Mouse (Mus musculus) forebrain, embryonic 16.5 days (tissue): ENCODE results near the gene Mad1l1. TPM values are rescaled to one million over a fixed set of nuclear protein-coding genes. Genes with fewer than 3 reads are reported as not detected.

Experiments
- ATAC-seq: fragments of 200-750 bp; cut with Nextera tagmentation; 2 replicates; pipeline ENCODE4 v1.8.0; 2017; ENCODE audit warnings: mild to moderate bottlenecking, moderate library complexity
- H3K27ac ChIP-seq: fragments of 300-500 bp; sonication (generic); 2 replicates; pipeline ENCODE4 v1.5.1; 2014; ENCODE audit warnings: low read length, control low read depth
- H3K27me3 ChIP-seq: fragments of 300-500 bp; sonication (generic); replicated peaks from 2 replicates; pipeline ENCODE4 v1.6.1; 2014; ENCODE audit warnings: low read length; ENCODE audit not compliant: control insufficient read depth, insufficient read depth
- H3K36me3 ChIP-seq: fragments of 300-500 bp; sonication (generic); 2 replicates; pipeline ENCODE4 v1.6.1; 2014; ENCODE audit not compliant: control insufficient read depth, insufficient read depth
- H3K4me1 ChIP-seq: fragments of 300-500 bp; sonication (generic); replicated peaks from 2 replicates; pipeline ENCODE4 v1.6.1; 2014; ENCODE audit warnings: low read length; ENCODE audit not compliant: control insufficient read depth, insufficient read depth
- H3K4me2 ChIP-seq: fragments of 300-500 bp; sonication (generic); 2 replicates; pipeline ENCODE4 v1.6.1; 2014; ENCODE audit warnings: mild to moderate bottlenecking, low read length, control low read depth
- H3K4me3 ChIP-seq: fragments of 300-500 bp; sonication (generic); replicated peaks from 2 replicates; pipeline ENCODE4 v1.5.1; 2014; ENCODE audit warnings: mild to moderate bottlenecking, low read length, control low read depth
- H3K9ac ChIP-seq: fragments of 300-500 bp; sonication (generic); replicated peaks from 2 replicates; pipeline ENCODE4 v1.6.1; 2014; ENCODE audit warnings: low read depth, low read length, control low read depth
- H3K9me3 ChIP-seq: fragments of 300-500 bp; sonication (generic); 2 replicates; pipeline ENCODE4 v1.6.1; 2016; ENCODE audit warnings: low read length; ENCODE audit not compliant: control insufficient read depth
- WGBS: fragments of 180-500 bp; shearing (Covaris S2); extraction: QIAGEN DNeasy Blood & Tissue Kit; methylation state at CpG from one replicate; pipeline ENCODE4 v1.1.7; 2014; 5-methylcytosine and 5-hydroxymethylcytosine counted together
- polyA plus RNA-seq: library from polyadenylated mRNA; unstranded; fragments of >200 nt; fragmentation: Nextera tagmentation; extraction: Ambion mirVana; gene quantifications from 2 replicates; pipeline ENCODE4 v1.2.1, GENCODE M21; 2015

Gene Mad1l1
- polyA plus RNA-seq, 1 experiment from 2014 or later = 33.4 TPM

GRCm38 (mm10) chr5:140134021-140134420, 187.3 kb downstream of the Mad1l1 start:
- H3K4me2 ChIP-seq = no peak overlapping the region
- no peak overlapping the region for H3K4me3 ChIP-seq
- H3K9ac ChIP-seq = no peak overlapping the region
- peak overlapping the region; percentile 12; the same call in 1 of the 2 replicates for H3K27ac ChIP-seq
- WGBS = 37% methylated on average over 7 of the region's 7 CpGs
- no peaks in the 10 kb centered on the region for H3K27me3 ChIP-seq
- no peaks in the 10 kb centered on the region for H3K9me3 ChIP-seq
- ATAC-seq = peak; percentile 49; the same call in 1 of the 2 replicates
- H3K36me3 ChIP-seq = no peaks in the 10 kb centered on the region
- H3K4me1 ChIP-seq = peaks cover 16% of the 10 kb centered on the region

- no peak overlapping the region for H3K4me2 ChIP-seq
- no peaks in the 10 kb centered on the region for H3K36me3 ChIP-seq
- no peak overlapping the region for H3K4me3 ChIP-seq
- ATAC-seq = no peak
- no peak overlapping the region for H3K9ac ChIP-seq
- H3K4me1 ChIP-seq = peaks cover 14% of the 10 kb centered on the region; the same call in 1 of the 2 replicates
- no peaks in the 10 kb centered on the region for H3K9me3 ChIP-seq
- H3K27me3 ChIP-seq = no peaks in the 10 kb centered on the region
- no peak overlapping the region for H3K27ac ChIP-seq
- WGBS = 10% methylated on average over 9 of the region's 9 CpGs
These were observed 192.9 kb downstream of the Mad1l1 start for GRCm38 (mm10) chr5:140128414-140128981.

- Histone ChIP-seq H3K9ac (no peak overlapping the region), H3K36me3 (no peaks in the 10 kb centered on the region), H3K4me1 (peaks cover 14% of the 10 kb centered on the region; the same call in 1 of the 2 replicates), H3K27ac (no peak overlapping the region), H3K27me3 (no peaks in the 10 kb centered on the region), H3K4me3 (no peak overlapping the region), H3K4me2 (no peak overlapping the region), H3K9me3 (no peaks in the 10 kb centered on the region)
- ATAC-seq = no peak
- WGBS = 46% methylated on average over 7 of the region's 7 CpGs
These were observed 193.4 kb downstream of the Mad1l1 start for GRCm38 (mm10) chr5:140127981-140128380.

GRCm38 (mm10) chr5:140124626-140125025, 196.7 kb downstream of the Mad1l1 start:
- H3K36me3 ChIP-seq = no peaks in the 10 kb centered on the region
- no peak overlapping the region for H3K9ac ChIP-seq
- H3K9me3 ChIP-seq = no peaks in the 10 kb centered on the region
- no peak for ATAC-seq
- 69% methylated on average over 1 of the region's 1 CpGs for WGBS
- H3K27me3 ChIP-seq = no peaks in the 10 kb centered on the region
- no peak overlapping the region for H3K4me3 ChIP-seq
- peaks cover 27% of the 10 kb centered on the region for H3K4me1 ChIP-seq
- H3K4me2 ChIP-seq = no peak overlapping the region
- H3K27ac ChIP-seq = no peak overlapping the region

GRCm38 (mm10) chr5:140123640-140124366, 197.5 kb downstream of the Mad1l1 start:
- no peak overlapping the region for H3K9ac ChIP-seq
- H3K4me2 ChIP-seq = no peak overlapping the region
- no peaks in the 10 kb centered on the region for H3K27me3 ChIP-seq
- H3K9me3 ChIP-seq = no peaks in the 10 kb centered on the region
- H3K36me3 ChIP-seq = no peaks in the 10 kb centered on the region
- no peak overlapping the region for H3K27ac ChIP-seq
- ATAC-seq = no peak
- WGBS = 79% methylated on average over 4 of the region's 4 CpGs
- peaks cover 36% of the 10 kb centered on the region for H3K4me1 ChIP-seq
- H3K4me3 ChIP-seq = no peak overlapping the region

- ATAC-seq = no peak
- Histone ChIP-seq H3K4me3 (no peak overlapping the region), H3K9ac (no peak overlapping the region), H3K9me3 (no peaks in the 10 kb centered on the region), H3K36me3 (no peaks in the 10 kb centered on the region), H3K4me2 (no peak overlapping the region), H3K4me1 (peaks cover 36% of the 10 kb centered on the region), H3K27ac (no peak overlapping the region), H3K27me3 (no peaks in the 10 kb centered on the region)
- 46% methylated on average over 5 of the region's 5 CpGs for whole genome bisulfite sequencing
These were observed 198.2 kb downstream of the Mad1l1 start for GRCm38 (mm10) chr5:140123194-140123593.

GRCm38 (mm10) chr5:140121966-140122365, 199.4 kb downstream of the Mad1l1 start:
- H3K36me3 ChIP-seq = no peaks in the 10 kb centered on the region
- H3K9ac ChIP-seq = no peak overlapping the region
- no peak overlapping the region for H3K4me2 ChIP-seq
- peak; percentile 60; the same call in 1 of the 2 replicates for ATAC-seq
- peaks cover 30% of the 10 kb centered on the region for H3K4me1 ChIP-seq
- H3K27me3 ChIP-seq = no peaks in the 10 kb centered on the region
- 36% methylated on average over 3 of the region's 3 CpGs for WGBS
- H3K4me3 ChIP-seq = no peak overlapping the region
- H3K9me3 ChIP-seq = no peaks in the 10 kb centered on the region
- H3K27ac ChIP-seq = no peak overlapping the region

- 0 out of 2 replicates have a peak, but pooled peaks have one; percentile 24 for ATAC-seq
- H3K9ac ChIP-seq = no peak overlapping the region
- H3K4me2 ChIP-seq = no peak overlapping the region
- H3K36me3 ChIP-seq = no peaks in the 10 kb centered on the region
- peaks cover 48% of the 10 kb centered on the region for H3K4me1 ChIP-seq
- no peak overlapping the region for H3K4me3 ChIP-seq
- no peak overlapping the region for H3K27ac ChIP-seq
- no peaks in the 10 kb centered on the region for H3K9me3 ChIP-seq
- WGBS = 23% methylated on average over 3 of the region's 3 CpGs
- no peaks in the 10 kb centered on the region for H3K27me3 ChIP-seq
These were observed 202.4 kb downstream of the Mad1l1 start for GRCm38 (mm10) chr5:140118921-140119320.

- Histone ChIP-seq H3K27me3 (no peaks in the 10 kb centered on the region), H3K36me3 (no peaks in the 10 kb centered on the region), H3K4me3 (no peak overlapping the region), H3K9me3 (no peaks in the 10 kb centered on the region), H3K9ac (no peak overlapping the region), H3K4me1 (peaks cover 48% of the 10 kb centered on the region), H3K27ac (no peak overlapping the region), H3K4me2 (no peak overlapping the region)
- ATAC-seq = no peak
These were observed 203.4 kb downstream of the Mad1l1 start for GRCm38 (mm10) chr5:140117968-140118367.
